Mouse (Mus musculus): Measurements from ENCODE around the gene Plac1. TPM values are rescaled to one million over a fixed set of nuclear protein-coding genes. Genes with fewer than 3 reads are reported as not detected.
A peak's percentile ranks its signal among the peaks of the same experiment; 100 is the strongest.

The Plac1 gene
- polyA plus RNA-seq, 1 experiment from 2014 or later, result 5.4 TPM

DNA sequence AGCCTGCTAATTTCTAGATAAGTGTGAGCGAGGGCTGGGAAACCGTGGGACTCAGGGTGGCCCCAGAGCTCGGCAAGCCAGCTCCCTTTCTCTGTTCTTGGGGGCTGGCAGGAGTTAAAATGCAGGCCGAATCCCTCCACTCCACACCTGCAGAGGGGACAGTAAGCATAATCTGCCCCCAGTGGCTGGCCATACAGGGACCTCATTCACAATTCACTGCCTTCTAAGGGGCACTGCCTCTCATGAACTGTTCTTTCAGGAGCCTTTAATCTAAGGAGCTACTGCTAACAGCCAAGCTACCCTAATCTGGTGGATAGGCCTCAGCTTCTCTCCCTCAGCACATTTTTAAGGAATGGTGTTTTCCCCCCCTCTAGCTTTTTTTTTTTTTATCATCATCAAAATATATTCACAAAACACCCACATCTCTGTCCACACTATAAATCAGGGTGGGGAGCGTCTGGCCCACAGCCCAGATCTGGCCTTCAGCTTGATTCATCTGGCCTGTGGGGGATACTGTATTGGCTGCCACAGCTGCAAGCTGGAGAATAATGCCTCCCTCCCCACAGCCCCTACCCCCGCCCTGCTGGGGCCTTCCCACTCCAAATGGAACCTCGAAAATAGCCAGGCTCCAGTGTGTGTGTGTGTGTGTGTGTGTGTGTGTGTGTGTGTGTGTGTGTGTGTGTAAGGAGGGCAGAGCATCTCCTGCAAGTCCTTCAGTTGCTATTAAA lies 28.0 kb downstream of the Plac1 start:
- peak overlapping the region; percentile 81; the same call in 1 of the 2 replicates for H3K27ac ChIP-seq (ENCODE audit: low read depth, low read length)
- H3K9me3 ChIP-seq (ENCODE audit: control insufficient read depth, low read length), result no peaks in the 10 kb centered on the region
- no peaks in the 10 kb centered on the region for H3K27me3 ChIP-seq (ENCODE audit: control insufficient read depth, insufficient read depth, low read length)
- ATAC-seq (ENCODE audit: low FRiP score, low TSS enrichment), result peak; percentile 95
- H3K4me2 ChIP-seq (replicated peaks; ENCODE audit: low read depth, low read length), result no peak overlapping the region
- 45% methylated on average over 7 of the region's 7 CpGs for WGBS
- no peaks in the 10 kb centered on the region for H3K36me3 ChIP-seq (ENCODE audit: control insufficient read depth, insufficient read depth, low read length)
- no peak overlapping the region; the same call in 1 of the 2 replicates for H3K9ac ChIP-seq (ENCODE audit: low read depth, low read length)
- H3K4me1 ChIP-seq (ENCODE audit: control insufficient read depth, insufficient read depth, low read length), result peaks cover 13% of the 10 kb centered on the region; the same call in 1 of the 2 replicates
- no peak overlapping the region for H3K4me3 ChIP-seq (ENCODE audit: low read length)

DNA sequence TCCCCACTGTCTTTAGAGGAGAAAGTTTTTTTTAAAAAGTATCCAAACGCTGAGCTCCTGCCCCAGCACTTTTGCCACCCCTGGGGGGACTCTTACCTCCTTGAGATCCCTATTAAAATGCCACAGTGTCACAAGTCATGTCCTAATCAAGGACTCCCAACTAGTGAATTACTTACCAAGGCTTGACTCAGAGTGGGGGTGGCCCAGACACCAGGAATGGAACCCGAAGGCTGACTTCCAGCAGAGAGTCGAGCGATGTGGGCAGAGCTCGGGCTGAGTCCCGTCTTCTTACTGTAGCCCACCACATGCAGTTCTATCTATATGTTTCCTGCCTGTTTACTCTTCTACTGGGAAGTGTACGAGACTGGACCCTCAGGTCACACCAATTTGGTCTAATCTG lies 30.5 kb downstream of the Plac1 start:
- no peak for ATAC-seq (ENCODE audit: low FRiP score, low TSS enrichment)
- Histone ChIP-seq H3K9me3 (ENCODE audit: control insufficient read depth, low read length) (no peaks in the 10 kb centered on the region), H3K4me3 (ENCODE audit: low read length) (no peak overlapping the region), H3K27ac (ENCODE audit: low read depth, low read length) (peak overlapping the region; percentile 47; the same call in 1 of the 2 replicates), H3K27me3 (ENCODE audit: control insufficient read depth, insufficient read depth, low read length) (no peaks in the 10 kb centered on the region), H3K9ac (ENCODE audit: low read depth, low read length) (no peak overlapping the region), H3K36me3 (ENCODE audit: control insufficient read depth, insufficient read depth, low read length) (no peaks in the 10 kb centered on the region), H3K4me1 (ENCODE audit: control insufficient read depth, insufficient read depth, low read length) (peaks cover 11% of the 10 kb centered on the region; the same call in 1 of the 2 replicates), H3K4me2 (replicated peaks; ENCODE audit: low read depth, low read length) (no peak overlapping the region)
- 63% methylated on average over 7 of the region's 7 CpGs for WGBS

DNA sequence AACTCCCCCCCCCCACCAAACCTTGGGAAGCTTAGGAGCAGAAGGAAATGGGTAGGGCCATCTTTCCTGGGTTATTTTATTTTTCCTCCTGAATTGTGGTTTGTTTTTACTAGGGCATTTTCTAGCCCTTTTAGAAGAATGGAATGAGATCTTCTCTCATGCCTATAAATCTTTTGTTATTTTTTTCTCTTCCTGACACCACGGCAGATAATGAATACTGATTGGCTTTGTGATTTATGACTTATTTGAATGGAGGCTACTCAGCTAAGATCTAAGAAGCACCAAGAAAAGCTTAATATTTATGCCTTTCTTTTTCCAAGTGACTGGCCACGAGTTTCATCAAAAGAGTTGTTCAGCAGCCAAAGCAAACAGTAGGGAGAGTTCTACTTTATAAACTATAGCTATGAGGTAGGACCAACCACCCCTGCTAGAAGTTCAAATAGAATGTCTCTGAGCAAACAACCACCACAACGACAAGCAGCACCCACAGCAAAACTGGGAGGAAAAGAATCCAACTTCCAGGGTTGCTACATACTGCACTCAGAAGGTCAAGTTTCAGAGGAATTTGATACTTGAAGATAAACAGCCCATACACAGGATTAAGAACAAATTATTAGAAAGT lies 35.1 kb downstream of the Plac1 start:
- 25% methylated on average over 3 of the region's 3 CpGs for WGBS
- Histone ChIP-seq H3K4me1 (ENCODE audit: control insufficient read depth, insufficient read depth, low read length) (0 out of 2 replicates have a peak, but pooled peaks cover 7% of the 10 kb centered on the region), H3K9me3 (ENCODE audit: control insufficient read depth, low read length) (no peaks in the 10 kb centered on the region), H3K36me3 (ENCODE audit: control insufficient read depth, insufficient read depth, low read length) (no peaks in the 10 kb centered on the region), H3K27ac (ENCODE audit: low read depth, low read length) (no peak overlapping the region), H3K9ac (ENCODE audit: low read depth, low read length) (no peak overlapping the region), H3K4me2 (replicated peaks; ENCODE audit: low read depth, low read length) (no peak overlapping the region), H3K27me3 (ENCODE audit: control insufficient read depth, insufficient read depth, low read length) (no peaks in the 10 kb centered on the region), H3K4me3 (ENCODE audit: low read length) (no peak overlapping the region)
- ATAC-seq (ENCODE audit: low FRiP score, low TSS enrichment), result peak; percentile 75

DNA sequence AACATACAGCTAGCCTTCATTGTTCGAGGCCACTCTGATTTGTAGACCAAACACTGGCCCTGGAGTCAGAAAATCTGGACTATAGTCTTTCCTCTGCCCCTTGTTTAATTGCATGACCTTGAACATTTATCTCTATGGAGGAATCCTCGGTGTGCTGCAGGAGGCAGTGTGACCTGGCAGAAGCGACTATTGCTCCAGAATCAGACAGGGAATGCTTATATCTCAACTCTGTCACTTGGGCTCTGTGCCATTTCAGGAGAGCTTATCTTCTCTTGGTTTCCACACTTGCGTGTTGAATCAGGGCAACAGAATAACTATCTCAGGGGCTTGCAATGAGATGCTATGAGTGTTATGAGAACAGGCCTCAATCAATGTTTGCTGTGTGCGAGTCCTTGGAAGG lies 38.3 kb downstream of the Plac1 start:
- WGBS, result 79% methylated on average over 5 of the region's 5 CpGs
- Histone ChIP-seq H3K9ac (ENCODE audit: low read depth, low read length) (no peak overlapping the region), H3K9me3 (ENCODE audit: control insufficient read depth, low read length) (no peaks in the 10 kb centered on the region), H3K4me2 (replicated peaks; ENCODE audit: low read depth, low read length) (no peak overlapping the region), H3K27ac (ENCODE audit: low read depth, low read length) (no peak overlapping the region), H3K36me3 (ENCODE audit: control insufficient read depth, insufficient read depth, low read length) (no peaks in the 10 kb centered on the region), H3K4me1 (ENCODE audit: control insufficient read depth, insufficient read depth, low read length) (0 out of 2 replicates have a peak, but pooled peaks cover 7% of the 10 kb centered on the region), H3K27me3 (ENCODE audit: control insufficient read depth, insufficient read depth, low read length) (no peaks in the 10 kb centered on the region), H3K4me3 (ENCODE audit: low read length) (no peak overlapping the region)
- ATAC-seq (ENCODE audit: low FRiP score, low TSS enrichment), result no peak

DNA sequence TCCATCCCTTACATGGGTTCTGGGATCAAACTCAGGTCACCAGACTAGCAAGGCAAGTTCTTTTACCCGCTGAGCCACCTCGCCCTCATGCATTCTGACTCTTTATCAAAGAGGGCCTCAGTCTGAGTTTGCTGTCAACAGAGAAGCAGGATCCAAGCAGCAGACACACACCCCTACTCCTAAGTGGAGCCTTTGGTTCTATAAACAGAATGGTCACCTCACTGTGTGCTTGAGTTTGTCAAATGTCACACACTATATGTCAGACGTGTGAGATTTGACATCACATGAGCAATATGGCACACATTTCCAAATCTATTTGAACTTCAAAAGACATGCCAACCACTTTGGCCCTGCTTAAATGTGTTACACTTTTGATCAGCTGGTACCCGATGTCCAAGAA lies 42.2 kb downstream of the Plac1 start:
- no peak for ATAC-seq (ENCODE audit: low FRiP score, low TSS enrichment)
- WGBS, result 90% methylated on average over 4 of the region's 4 CpGs
- H3K36me3 ChIP-seq (ENCODE audit: control insufficient read depth, insufficient read depth, low read length), result no peaks in the 10 kb centered on the region
- H3K4me1 ChIP-seq (ENCODE audit: control insufficient read depth, insufficient read depth, low read length), result 0 out of 2 replicates have a peak, but pooled peaks cover 2% of the 10 kb centered on the region
- no peaks in the 10 kb centered on the region for H3K27me3 ChIP-seq (ENCODE audit: control insufficient read depth, insufficient read depth, low read length)
- no peak overlapping the region for H3K9ac ChIP-seq (ENCODE audit: low read depth, low read length)
- H3K27ac ChIP-seq (ENCODE audit: low read depth, low read length), result no peak overlapping the region
- H3K4me3 ChIP-seq (ENCODE audit: low read length), result no peak overlapping the region
- H3K9me3 ChIP-seq (ENCODE audit: control insufficient read depth, low read length), result no peaks in the 10 kb centered on the region
- H3K4me2 ChIP-seq (replicated peaks; ENCODE audit: low read depth, low read length), result no peak overlapping the region

DNA sequence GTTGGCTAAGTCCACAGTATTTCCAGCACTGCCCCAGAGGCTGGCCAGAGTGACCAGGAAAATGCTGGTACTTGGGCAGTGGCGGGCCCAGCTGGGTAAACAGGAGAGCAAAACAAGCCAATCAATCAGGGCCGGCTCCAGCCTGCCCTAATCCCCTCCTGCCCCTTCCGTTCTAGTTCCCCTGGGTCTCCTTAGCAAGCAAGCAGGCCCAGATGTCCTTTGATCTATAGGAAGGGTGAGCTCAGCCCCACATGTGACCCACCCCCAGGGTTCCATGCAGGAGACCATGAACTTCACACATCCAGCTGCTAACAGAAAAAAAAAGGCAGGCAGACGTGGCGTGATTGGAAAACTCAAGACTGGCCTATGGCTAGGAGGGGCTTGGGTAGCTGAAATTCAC lies 43.5 kb downstream of the Plac1 start:
- Histone ChIP-seq H3K9me3 (ENCODE audit: control insufficient read depth, low read length) (no peaks in the 10 kb centered on the region), H3K4me2 (replicated peaks; ENCODE audit: low read depth, low read length) (no peak overlapping the region), H3K27ac (ENCODE audit: low read depth, low read length) (no peak overlapping the region), H3K27me3 (ENCODE audit: control insufficient read depth, insufficient read depth, low read length) (no peaks in the 10 kb centered on the region), H3K4me1 (ENCODE audit: control insufficient read depth, insufficient read depth, low read length) (0 out of 2 replicates have a peak, but pooled peaks cover 2% of the 10 kb centered on the region), H3K4me3 (ENCODE audit: low read length) (no peak overlapping the region), H3K9ac (ENCODE audit: low read depth, low read length) (no peak overlapping the region), H3K36me3 (ENCODE audit: control insufficient read depth, insufficient read depth, low read length) (no peaks in the 10 kb centered on the region)
- 28% methylated on average over 5 of the region's 5 CpGs for WGBS
- peak; percentile 73; the same call in 1 of the 2 replicates for ATAC-seq (ENCODE audit: low FRiP score, low TSS enrichment)

DNA sequence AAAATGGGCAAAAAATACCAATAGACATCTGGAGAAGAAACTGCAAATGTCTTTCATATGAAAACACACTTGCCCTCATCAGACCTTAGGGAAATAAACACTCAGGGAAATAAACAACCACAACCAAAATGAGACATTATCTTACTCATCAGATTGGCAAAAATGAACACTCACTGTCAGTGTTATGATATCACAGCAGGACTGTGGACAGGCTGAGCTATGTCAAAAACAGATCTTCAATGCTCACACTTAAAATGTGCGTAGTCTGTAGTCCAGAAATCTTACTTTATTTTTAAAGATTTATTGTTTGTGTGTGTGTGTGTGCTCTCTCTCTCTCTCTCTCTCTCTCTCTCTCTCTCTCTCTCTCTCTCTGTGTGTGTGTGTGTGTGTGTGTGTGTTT lies 51.2 kb downstream of the Plac1 start:
- ATAC-seq (ENCODE audit: low FRiP score, low TSS enrichment), result no peak

DNA sequence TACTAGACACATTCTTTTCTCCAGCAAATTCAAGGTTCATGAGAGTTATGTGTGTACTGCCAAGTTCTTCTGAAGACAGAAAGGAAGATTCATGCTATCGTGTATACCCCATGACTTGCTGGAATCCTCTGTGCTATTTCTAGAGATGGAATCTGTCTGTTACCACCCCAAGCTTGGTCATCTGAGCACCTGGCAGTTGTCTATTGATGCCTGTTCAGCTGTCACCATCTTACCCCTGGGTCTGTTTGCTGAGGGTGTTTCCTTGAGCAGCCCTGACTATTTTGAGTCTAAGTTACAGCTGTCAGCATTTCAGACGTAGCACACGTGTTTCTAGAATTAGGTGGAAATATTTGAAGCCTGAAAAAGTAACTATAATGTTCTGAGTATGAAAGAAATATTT lies 60.1 kb downstream of the Plac1 start:
- ATAC-seq (ENCODE audit: low FRiP score, low TSS enrichment), result no peak

More for the DNA sequence above, 51.2 kb downstream of the Plac1 start:
- no peaks in the 10 kb centered on the region for H3K36me3 ChIP-seq (ENCODE audit: control insufficient read depth, insufficient read depth, low read length)
- H3K27me3 ChIP-seq (ENCODE audit: control insufficient read depth, insufficient read depth, low read length), result no peaks in the 10 kb centered on the region
- 0 out of 2 replicates have a peak, but pooled peaks cover 2% of the 10 kb centered on the region for H3K4me1 ChIP-seq (ENCODE audit: control insufficient read depth, insufficient read depth, low read length)
- 96% methylated on average over 1 of the region's 1 CpGs for WGBS
- no peak overlapping the region for H3K27ac ChIP-seq (ENCODE audit: low read depth, low read length)
- H3K9me3 ChIP-seq (ENCODE audit: control insufficient read depth, low read length), result no peaks in the 10 kb centered on the region
- no peak overlapping the region for H3K9ac ChIP-seq (ENCODE audit: low read depth, low read length)
- no peak overlapping the region for H3K4me3 ChIP-seq (ENCODE audit: low read length)
- H3K4me2 ChIP-seq (replicated peaks; ENCODE audit: low read depth, low read length), result no peak overlapping the region

DNA sequence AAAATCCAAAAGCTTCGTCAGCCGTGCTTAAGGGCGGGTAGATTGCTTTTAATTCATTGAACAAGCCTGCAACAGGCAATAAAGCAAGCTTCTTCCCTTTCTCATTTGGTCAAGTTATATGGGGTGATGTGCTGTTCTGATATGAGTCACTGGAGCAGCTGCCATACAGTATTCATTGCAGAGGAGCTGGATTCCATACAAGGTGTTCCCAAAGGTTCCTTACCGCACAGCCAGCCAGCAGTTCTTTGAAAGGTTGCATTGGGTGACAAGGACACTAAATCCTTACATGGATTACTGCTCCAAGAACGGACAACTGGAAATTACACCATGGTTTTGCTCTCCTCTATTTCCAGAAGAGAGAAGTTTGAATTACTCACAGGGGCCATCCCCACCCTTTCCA lies 63.6 kb downstream of the Plac1 start:
- Histone ChIP-seq H3K27ac (ENCODE audit: low read depth, low read length) (no peak overlapping the region), H3K4me3 (ENCODE audit: low read length) (no peak overlapping the region), H3K4me2 (replicated peaks; ENCODE audit: low read depth, low read length) (no peak overlapping the region), H3K9ac (ENCODE audit: low read depth, low read length) (no peak overlapping the region), H3K36me3 (ENCODE audit: control insufficient read depth, insufficient read depth, low read length) (no peaks in the 10 kb centered on the region), H3K27me3 (ENCODE audit: control insufficient read depth, insufficient read depth, low read length) (no peaks in the 10 kb centered on the region), H3K9me3 (ENCODE audit: control insufficient read depth, low read length) (no peaks in the 10 kb centered on the region), H3K4me1 (ENCODE audit: control insufficient read depth, insufficient read depth, low read length) (no peaks in the 10 kb centered on the region)
- no peak for ATAC-seq (ENCODE audit: low FRiP score, low TSS enrichment)
- 84% methylated on average over 5 of the region's 5 CpGs for WGBS

More for the DNA sequence above, 60.1 kb downstream of the Plac1 start:
- Histone ChIP-seq H3K4me2 (replicated peaks; ENCODE audit: low read depth, low read length) (no peak overlapping the region), H3K4me3 (ENCODE audit: low read length) (no peak overlapping the region), H3K27me3 (ENCODE audit: control insufficient read depth, insufficient read depth, low read length) (no peaks in the 10 kb centered on the region), H3K4me1 (ENCODE audit: control insufficient read depth, insufficient read depth, low read length) (no peaks in the 10 kb centered on the region), H3K9ac (ENCODE audit: low read depth, low read length) (no peak overlapping the region), H3K27ac (ENCODE audit: low read depth, low read length) (no peak overlapping the region), H3K9me3 (ENCODE audit: control insufficient read depth, low read length) (no peaks in the 10 kb centered on the region), H3K36me3 (ENCODE audit: control insufficient read depth, insufficient read depth, low read length) (no peaks in the 10 kb centered on the region)
- WGBS, result 73% methylated on average over 3 of the region's 3 CpGs

Data from kidney, embryonic 14.5 days (tissue).